Mouse (Mus musculus) CD4-positive, CD25-positive, alpha-beta regulatory T cell, adult 4 months (primary cell): ENCODE data around the gene Crhr2. TPM values are rescaled to one million over a fixed set of nuclear protein-coding genes. Genes with fewer than 3 reads are reported as not detected.
A peak's percentile ranks its signal among the peaks of the same experiment; 100 is the strongest.

Experiments used
- ATAC-seq: one replicate; pipeline ENCODE4 v1.8.0; 2017
- polyA plus RNA-seq, 2 experiments: library from polyadenylated mRNA; unstranded; fragments of 100-300 nt; shearing (Covaris generic); gene quantifications; one replicate each; pipeline ENCODE4 v1.2.1; 2017

Gene Crhr2
- not detected for polyA plus RNA-seq

DNA sequence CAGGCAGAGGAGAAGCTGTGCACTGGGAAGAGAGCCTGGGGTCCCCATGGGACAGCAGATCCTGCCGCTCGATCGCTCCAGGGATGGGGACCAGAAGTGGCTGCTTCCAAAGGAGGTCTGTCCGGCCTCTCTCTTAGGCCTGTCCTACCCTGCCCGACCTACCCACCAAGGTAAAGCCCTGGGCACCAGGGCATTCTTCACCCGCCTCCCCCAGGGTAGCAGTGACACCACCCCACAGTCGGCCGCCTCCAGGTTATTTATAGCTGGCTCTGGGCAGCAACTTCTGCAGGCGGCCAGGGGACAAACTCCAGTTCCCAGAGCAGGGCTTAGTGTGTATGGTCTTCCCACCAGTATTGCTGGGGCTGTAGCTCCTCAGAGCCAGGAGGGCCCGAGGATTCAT lies at the start of gene Crhr2:
TSS of gene Crhr2 (minus strand) at position 223 of the 400 bp plus-strand sequence.
- no peak for ATAC-seq

DNA sequence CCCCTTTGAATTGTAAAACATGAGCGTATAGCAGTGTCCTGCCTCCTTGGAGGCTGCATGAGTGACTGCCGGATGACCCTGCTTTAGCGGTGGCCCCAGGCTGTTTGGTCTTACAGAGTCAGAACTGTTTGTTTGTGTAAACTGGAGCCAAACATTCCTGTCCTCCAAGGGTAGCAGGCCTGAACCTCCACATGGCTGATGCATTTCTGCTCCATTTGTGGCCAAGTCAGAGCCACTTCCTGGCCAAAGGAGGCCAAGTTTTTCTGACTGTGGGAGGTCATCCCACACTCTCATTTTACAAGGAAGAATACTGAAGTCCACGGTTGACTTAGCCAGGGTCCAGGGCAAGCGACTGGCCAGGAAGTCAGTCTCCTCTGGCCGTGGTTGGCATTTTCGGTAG lies 46.7 kb upstream of the Crhr2 start:
- no peak for ATAC-seq

DNA sequence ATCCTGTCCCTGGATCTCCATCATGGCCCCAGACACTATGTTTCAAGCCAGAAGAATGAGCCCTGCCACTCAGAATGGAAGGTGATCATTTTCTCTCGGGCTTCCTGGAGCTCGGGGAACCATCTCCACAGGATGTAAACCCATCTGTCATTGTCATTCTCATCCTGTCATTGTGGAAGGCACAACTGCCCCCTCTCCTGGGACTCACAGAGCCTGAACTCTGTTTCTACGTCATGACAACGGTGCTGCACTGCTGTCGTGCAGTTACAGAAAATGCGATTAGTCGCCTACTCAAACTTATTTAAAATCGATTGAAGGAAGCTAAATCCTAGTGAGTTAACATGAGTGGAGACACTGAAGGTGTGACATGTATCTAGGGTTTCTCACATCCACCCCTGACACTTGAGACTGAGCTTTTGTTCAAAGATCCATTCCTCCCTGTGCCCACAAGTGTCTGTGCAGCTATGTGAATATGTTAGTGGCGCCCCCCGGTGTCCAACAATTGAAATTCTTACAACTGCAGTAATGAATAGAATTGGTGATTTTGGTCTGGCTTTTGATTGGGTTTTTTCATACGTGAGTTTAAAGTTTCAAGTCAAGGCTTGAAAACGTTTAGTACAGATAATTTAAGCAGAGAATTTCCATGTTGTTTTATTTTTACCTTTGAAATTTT lies 44.4 kb upstream of the Crhr2 start:
- ATAC-seq = no peak

DNA sequence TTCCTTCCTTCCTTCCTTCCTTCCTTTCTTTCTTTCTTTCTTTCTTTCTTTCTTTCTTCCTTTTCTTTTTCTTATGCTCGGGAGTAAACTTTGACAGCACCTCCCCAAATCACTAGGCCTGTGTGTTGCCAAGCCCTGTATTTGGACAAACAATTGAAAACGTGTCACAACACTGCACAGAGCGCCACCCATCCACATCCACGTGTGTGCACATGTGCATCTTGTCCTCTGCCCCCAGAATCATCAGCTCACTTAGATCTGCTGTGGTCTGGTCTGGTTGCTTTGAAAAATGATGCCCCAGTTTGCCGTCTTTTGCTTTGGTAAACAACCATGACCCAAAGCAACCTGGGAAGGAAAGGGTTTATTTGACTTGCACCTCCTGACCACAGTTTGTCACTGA lies 43.1 kb upstream of the Crhr2 start:
- ATAC-seq = no peak

DNA sequence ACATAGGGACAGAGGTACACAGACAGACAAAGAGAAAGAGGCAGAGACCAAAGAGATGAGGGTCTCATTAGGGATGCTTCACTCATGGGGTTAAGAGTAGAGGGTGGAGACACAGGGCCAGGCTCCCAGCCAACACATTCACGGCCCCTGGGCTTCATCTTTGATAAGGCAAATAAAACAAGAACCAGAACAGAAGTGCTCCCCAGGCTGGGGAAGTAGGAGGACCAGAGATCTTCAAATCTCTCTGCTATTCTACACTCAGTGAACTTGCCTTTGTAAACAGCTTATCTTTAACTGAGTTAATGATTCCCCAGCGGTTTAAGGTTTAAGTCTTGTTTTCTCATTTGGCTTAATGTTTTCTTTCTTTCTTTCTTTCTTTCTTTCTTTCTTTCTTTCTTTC lies 42.6 kb upstream of the Crhr2 start:
- no peak for ATAC-seq

DNA sequence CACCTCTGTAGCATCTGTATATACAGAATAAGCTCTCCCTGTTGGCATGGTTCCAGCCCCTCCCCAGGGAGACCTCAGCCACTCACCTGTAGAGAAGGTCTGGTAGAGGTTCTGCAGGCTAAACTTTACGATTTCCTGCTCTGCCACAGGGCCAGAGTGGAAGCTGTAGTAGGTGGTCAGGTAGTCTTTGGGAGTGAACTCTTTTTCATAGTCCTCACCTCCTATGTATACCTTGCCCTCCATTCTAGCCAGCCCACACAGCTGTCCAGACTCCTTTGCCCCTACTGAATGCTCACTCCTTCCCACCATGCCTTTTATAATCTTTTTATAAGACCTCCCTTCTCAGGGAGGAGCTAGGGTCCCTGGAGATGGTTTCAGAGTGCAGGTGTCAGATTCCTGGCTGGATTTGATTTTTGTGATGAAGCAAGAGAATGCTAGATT lies 41.9 kb upstream of the Crhr2 start, which contains the start of gene Inmt:
TSS of gene Inmt (minus strand) at position 303 of the 441 bp plus-strand sequence.
- no peak for ATAC-seq

DNA sequence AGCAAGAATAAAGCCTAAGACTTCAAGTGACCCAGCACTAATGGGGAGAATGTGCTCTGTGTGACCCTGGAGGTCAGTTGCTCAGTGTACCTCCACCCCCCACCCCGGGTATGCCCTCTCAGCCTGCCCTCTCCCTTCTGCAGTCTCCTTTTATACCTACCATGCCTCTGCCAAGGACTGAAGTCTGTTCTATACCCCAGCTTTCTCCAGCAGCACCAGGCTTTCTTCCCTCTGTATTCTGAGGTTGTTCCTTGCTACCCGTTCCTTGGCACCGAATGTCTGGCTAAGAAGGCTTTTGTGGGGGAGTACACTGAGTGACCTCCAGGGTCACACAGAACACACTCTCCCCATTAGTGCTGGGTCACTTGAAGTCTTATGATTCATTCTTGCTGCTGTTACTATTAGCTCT lies 41.1 kb upstream of the Crhr2 start:
- ATAC-seq = no peak

DNA sequence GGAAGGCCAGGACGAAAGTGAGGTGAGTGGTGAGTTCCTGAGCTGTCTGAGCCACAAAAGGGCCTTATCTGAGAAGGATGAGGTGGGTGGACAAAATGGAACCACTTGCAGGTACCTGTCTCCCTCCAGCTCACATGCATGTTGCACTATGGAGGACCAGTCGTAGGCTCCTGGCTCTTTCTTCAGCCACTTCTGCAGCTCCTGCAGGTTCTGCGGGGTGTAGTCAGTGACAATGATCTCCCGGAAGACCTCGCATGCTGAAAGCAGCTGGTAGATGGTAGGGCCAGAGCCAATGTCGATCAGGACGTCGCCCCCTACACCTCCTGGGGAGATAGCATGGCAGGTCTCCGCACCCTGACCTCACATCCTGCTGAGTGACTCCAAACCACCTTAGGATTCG lies 40.4 kb upstream of the Crhr2 start:
- no peak for ATAC-seq

DNA sequence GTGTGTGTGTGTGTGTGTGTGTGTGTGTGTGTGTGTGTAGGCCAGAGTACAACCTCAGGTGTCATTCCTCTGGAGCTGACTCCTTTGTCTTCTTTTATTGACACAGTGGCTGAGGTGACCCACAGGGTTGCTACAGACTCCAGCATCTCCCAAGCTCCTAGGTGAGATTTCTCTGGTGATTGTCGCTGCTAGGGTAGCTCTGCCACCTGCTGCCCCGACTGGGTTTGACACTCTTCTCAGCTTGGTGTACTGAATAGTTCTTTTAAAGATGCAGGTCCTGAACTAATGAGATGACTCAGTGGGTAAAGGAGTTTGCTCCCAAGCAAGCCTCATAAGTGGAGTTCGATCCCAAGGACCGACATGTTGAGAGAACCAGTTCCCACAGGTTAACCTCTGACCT lies 38.8 kb upstream of the Crhr2 start:
- no peak for ATAC-seq

DNA sequence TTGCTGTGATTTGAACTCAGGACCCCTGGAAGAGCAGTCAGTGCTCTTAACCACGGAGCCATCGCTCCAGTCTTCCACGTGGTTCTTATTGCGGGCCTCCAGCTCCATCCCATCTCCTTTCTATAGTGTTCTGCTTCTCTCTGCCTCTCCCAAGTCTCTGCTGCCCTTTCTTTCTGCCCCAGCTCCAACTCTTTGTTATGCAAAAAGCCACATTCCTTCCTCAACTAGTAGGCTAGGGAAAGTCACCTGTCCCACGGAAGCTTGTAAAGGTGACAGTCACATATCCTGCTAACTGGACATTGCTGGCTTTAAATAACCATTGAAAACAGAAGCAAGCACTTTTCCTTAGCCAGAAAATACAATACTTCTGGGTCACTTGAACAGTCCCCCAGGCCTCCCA lies 37.0 kb upstream of the Crhr2 start:
- ATAC-seq = no peak

DNA sequence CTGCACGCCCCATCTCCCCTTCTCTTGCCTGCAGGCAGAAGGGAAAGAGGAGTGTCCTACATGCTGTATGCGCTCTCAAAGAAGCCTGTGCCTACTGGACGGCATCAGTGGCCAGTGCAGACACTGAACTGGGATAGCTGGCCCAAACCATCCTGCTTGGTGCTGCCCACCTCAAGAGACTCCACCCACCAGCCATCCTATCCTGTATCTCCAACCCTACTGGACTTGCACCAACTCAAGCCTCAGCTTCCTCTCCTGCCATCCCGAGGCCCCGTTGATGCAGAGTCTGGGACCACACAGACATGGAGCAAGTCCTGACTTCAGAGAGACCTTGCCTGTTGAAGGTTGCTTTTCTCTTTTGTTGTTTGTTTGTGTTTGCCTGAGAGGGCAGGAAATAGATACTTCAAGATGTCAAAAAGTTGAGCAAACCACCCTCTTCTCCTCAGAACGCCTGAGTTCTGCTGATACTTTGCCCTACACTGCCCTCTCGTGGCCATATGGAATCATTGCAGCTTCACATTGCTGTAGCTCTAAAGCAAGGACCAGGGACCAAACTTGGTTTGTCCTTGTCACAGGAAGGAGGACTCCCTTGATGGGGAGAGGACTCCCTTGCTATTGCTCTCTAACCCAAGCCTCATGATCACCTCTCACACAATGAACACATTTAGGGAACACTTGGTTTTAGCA lies 34.1 kb upstream of the Crhr2 start:
- ATAC-seq = peak; percentile 76

DNA sequence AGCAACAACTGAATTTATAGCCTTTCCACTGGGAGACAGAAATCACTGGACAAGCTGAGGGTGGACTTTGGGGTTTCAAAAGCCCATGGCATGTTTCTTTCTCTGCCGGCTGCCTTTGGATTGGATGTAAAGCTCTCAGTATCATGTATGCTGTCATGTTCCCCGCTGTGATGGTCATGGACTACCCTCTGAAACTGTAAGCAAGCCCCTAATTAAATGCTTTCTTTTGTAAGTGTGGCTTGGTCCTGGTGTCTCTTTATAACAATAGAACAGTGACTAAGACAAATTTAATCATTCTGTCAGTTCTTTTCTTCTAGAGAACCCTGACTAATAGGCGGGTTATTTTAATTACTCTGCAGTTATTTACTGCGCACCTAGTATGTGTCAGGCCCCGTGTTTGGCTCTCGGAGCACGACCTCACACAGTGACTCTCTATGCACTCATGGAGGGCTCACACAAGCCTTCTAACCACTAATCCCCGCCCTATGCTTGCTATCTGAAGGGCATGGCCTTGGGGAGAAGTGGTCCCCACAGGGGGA lies 30.3 kb upstream of the Crhr2 start:
- no peak for ATAC-seq

DNA sequence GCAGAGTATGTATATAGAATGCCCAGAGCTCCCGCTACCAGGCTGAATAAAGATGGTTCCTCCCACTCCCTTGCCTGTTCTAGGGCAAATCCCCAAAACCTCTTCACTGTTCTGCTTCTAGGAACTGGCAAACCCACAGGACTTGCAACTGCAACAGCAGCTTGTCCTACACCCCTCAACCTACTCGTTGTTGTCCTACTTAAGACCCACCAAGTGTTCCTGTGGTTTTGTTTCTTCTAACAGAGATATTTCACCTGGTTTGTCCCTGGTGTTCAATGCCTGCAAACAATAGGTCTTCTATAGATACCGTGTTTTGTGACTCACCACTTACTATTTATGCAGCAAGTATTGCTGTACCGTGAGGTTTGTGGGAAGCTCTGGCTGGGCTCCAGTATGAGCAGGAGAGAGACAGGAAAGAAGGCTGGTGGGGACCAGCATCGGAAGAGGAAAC lies 28.5 kb upstream of the Crhr2 start:
- no peak for ATAC-seq

DNA sequence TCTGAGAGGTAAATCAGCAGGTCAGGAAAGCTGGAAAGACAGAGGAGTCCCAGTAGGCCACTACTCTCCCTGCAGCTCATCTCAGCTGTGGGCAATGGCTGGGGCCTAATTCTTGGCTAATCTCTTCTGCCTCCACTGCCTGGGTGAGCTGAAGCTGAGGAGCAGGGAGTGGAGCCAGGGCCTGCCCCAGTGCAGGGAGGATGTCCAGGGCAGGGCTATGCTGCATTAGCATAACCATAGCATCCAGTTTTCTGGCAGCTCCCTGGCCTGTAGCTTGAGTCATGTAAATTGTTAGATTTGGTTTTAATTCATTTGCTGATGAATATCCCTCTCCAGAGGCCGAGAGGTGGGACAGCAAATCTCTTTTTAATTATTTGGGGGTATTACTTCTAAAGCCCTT lies 26.4 kb upstream of the Crhr2 start:
- no peak for ATAC-seq

DNA sequence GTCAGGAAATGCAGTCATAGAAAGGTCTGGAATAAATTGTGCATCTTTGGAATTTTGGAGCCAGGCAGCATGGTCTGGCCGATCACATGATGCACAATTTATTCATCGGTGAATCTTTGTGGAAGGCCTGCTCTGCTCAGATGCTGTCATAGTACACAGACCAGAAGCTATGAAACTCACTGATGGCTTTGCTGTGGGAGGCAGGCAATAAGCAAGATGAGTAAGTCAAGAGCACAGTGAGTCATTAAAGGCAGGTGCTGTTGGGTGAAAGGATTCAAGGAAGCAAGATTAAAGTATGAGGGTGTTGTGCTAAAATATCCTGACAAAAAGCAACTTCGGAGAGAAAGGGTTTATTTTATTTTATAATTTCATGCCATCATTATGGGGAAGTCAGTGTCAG lies 19.4 kb upstream of the Crhr2 start:
- ATAC-seq = no peak

DNA sequence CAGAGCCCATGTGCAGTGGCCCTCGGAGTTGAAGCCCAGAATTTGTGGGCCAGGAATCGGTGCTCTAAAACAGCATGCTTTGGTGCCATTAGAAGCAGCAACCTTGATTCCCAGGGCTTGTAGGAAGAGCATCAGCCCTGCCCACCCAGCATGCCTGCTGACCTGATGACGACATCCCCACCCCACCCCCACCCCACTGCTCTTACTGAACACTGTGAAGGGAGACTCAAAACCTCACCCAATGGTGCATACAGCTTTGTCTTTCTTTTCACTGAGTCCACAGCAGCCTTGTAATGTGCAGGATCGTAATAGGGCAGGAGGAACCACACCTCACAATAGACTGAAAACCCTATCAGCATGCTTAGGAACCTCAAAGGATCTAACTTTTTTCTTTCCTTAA lies 13.3 kb upstream of the Crhr2 start:
- no peak for ATAC-seq

DNA sequence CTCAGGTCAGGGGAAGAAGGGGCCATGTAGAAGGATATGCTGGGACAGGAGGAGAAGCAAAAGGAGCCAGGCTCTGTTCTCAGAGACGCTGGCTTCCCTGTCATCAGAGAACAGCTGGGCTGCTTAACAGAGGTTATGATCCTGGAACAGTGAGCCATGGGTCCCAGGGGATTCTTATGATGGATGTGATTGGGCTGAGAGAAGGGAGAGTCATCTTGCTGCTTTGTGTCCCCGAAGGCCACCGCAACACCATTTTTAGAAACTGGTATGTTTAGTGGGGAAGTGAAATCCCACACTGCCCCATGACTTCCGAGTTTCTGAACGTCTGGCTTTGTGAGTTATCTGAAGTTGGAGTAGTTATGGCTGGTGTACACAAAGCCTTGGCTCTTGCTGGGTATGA lies 12.5 kb upstream of the Crhr2 start:
- no peak for ATAC-seq

DNA sequence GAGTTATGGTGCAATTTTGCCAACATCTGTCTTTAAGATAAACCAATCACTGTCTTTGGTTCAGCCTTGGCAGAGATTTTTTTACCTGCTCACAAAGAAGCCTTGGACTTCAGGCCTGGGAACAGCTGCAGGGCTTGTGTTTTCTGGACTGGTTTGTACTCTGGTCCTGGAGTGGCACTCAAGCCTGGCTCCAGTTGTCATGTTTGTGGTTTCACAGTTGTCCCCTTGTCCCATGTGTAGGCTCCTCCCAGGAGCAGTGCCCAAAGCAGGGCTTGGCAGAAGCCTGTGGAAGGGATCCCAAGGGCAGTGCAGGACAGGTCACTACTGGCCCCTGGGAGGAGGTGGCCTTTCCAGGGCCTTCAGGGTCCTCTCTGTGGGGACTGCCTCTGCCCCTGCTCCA lies 5.5 kb upstream of the Crhr2 start:
- no peak for ATAC-seq

DNA sequence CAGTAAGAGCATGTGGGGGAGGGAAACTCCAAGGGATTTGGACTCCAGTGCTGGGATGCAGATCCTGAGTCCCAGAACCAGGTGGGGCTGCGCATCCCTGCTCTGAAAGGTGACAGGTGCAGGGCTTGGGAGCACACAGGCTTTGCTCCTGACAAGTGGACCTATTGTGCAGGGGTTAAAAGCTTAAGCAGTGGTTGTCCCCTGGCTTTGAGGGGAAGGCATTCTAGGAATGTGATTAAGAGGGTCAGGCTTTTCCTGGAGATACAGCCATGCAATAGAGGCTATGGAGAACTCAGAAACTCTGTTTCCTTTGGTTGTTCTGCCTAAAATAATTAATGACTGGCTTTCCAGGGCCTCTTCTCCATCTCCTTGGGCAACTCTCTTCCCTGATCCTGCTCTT lies 609 bp upstream of the Crhr2 start:
- ATAC-seq = no peak

DNA sequence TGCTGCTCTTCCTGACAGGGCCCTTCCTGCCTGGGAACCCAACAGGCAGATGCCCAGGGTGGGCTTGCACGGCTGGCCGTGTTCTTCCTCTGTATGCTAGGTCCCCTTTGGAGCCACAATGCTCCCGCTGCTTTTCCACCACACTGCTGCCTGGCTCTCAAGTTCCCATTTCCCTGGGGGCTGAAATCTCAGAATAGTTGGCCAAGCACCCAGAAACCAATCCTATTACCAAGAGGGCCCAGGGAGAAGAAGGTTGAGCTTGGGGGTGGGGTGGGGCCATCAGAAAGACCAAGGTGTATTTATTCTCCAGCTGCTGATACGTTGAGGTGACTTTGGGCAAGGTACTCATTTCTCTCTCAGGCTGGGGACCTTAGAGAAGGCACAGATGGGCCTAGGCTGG lies 1.5 kb downstream of the Crhr2 start:
- no peak for ATAC-seq

DNA sequence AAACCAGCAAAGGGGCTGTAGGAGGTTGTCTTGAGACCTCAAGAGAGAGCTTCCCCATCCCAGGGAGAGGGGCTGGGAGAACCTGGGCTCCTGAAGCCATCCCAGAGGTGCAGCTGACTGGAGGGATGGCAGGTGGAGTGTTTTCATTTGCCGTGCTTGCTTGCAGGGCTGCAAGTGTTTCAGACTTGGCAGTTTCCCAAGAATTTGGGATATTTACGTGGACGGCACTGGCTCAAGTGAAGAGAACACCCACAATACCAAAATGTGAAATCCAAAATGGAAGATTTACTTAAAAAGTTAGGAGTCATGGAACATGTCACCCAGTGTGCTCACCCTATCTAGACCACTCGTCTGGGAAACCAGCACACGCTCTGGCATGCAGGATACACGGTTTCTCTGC lies 2.2 kb downstream of the Crhr2 start:
- no peak for ATAC-seq

DNA sequence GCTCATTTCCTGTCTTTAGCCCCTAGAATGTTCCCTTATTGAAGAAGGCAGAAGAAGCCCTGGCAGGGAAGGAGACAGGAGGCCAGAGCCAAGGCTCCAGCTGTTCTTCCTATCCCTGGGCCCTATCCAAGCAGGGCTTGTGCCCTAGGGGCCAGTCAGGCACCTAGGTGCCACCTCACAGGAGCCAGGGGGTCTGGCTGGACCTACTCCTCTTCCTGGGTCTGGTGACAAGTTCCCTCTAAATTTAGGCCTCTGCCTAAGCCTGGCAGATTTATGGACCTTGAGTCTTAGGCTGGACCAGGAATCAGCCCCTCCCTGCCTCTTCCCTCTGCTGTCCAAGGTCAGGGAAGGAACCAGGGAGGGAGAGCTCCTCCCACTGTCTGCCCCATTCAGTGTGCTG lies 4.4 kb downstream of the Crhr2 start:
- ATAC-seq = no peak

DNA sequence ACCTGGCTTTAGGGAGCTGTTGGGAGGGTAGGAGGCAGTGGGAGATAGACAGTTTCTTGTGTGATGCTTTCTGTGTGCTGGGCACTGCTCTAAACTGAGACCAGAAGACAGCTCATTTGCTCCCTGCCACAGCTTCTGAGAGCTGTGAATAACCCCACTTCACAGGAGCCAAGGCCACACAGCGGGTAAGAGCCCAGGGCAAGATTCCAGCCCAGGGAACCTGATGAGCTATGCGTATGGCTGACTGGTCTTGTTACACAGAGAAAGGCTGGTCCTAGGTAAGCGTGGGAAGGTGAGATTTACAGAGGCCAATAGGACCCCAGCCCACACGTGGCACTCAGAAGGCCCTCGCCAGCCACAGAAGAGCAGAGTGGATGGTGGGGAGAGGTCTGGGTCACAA lies 6.2 kb downstream of the Crhr2 start:
- no peak for ATAC-seq

DNA sequence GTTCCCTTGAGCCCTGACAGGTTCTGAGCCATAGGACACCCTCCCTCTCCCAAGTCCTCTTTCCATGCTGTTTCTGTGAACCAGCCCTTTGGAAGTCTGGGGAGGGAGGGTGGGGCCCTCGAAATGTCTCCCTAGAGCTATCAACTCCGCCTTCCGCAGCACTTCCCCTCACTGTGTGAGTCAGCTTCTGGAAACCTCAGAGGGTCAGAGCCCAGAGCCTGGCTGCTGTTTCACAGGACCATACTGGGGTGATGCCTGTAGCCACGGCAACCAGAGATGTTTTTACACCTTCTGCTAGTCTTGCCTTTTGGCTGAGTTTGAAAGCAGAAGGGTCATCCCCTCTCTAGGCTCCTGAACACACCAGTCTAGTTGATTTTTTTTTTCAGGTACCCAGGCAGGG lies 9.8 kb downstream of the Crhr2 start:
- no peak for ATAC-seq
